Mouse (Mus musculus) CH12.LX (cell line): Measurements from ENCODE around the gene Commd1.

Source experiments
- CTCF ChIP-seq, 2 experiments: IDR thresholded peaks in 1 of 2; conservative IDR thresholded peaks in 1 of 2; 2 replicates each; pipeline ENCODE4 v1.5.1; 2011 to 2012; ENCODE audit warnings: low read depth in 2 of 2, low read length in 2 of 2, improper control_type of control experiment in 1 of 2, inconsistent platforms in 1 of 2, mild to moderate bottlenecking in 1 of 2, moderate library complexity in 1 of 2
- MAX ChIP-seq: IDR thresholded peaks from 2 replicates; pipeline ENCODE4 v1.6.1; 2011; ENCODE audit warnings: low read length, improper control_type of control experiment
- POLR2A ChIP-seq: IDR thresholded peaks from 2 replicates; pipeline ENCODE4 v1.6.1; 2011; ENCODE audit warnings: low read depth, mild to moderate bottlenecking, improper control_type of control experiment, low read length
- POLR2AphosphoS2 ChIP-seq: IDR thresholded peaks from 2 replicates; pipeline ENCODE4 v1.6.1; 2011; ENCODE audit warnings: low read depth, low read length, improper control_type of control experiment
- TCF12 ChIP-seq: IDR thresholded peaks from 2 replicates; pipeline ENCODE4 v1.6.1; 2014; ENCODE audit warnings: low read depth, mild to moderate bottlenecking, inconsistent platforms, low read length, improper control_type of control experiment
- ZC3H11A ChIP-seq: IDR thresholded peaks from 2 replicates; pipeline ENCODE4 v1.6.1; 2012; ENCODE audit warnings: low read depth, mild to moderate bottlenecking, inconsistent platforms, low read length, improper control_type of control experiment
- ZMIZ1 ChIP-seq: IDR thresholded peaks from 2 replicates; pipeline ENCODE4 v1.6.1; 2012; ENCODE audit warnings: low read depth, mild to moderate bottlenecking, inconsistent platforms, low read length, improper control_type of control experiment

GRCm38 (mm10) chr11:22964401-22964800 lies 17.8 kb downstream of the Commd1 start:
- TF ChIP-seq POLR2AphosphoS2 (no peak), POLR2A (no peak), MAX (no peak), TCF12 (no peak), ZC3H11A (no peak), ZMIZ1 (no peak), CTCF (conservative IDR thresholded peaks at IDR 0.05 in 1 of 2, IDR thresholded peaks at IDR 0.05 in 1 of 2; ENCODE audit: low read depth in 2 of 2, low read length in 2 of 2) (no peak)
